Mouse (Mus musculus) thymus, adult 2 months (tissue): Measurements from ENCODE around the gene Fus.

Source experiments
- CTCF ChIP-seq: fragments of 200-500 bp; IDR thresholded peaks from 2 replicates; pipeline ENCODE4 v1.5.1; 2012; ENCODE audit warnings: mild to moderate bottlenecking, control low read depth, low read length, moderate library complexity, borderline replicate concordance; ENCODE audit not compliant: control insufficient read depth, poor library complexity, insufficient read depth; ENCODE audit errors: extremely low read depth
- POLR2A ChIP-seq: fragments of 200-500 bp; IDR thresholded peaks from 2 replicates; pipeline ENCODE4 v1.6.1; 2012; ENCODE audit warnings: mild to moderate bottlenecking, low read length, control low read depth, moderate library complexity; ENCODE audit not compliant: control insufficient read depth, poor library complexity, insufficient read depth; ENCODE audit errors: extremely low read depth

DNA sequence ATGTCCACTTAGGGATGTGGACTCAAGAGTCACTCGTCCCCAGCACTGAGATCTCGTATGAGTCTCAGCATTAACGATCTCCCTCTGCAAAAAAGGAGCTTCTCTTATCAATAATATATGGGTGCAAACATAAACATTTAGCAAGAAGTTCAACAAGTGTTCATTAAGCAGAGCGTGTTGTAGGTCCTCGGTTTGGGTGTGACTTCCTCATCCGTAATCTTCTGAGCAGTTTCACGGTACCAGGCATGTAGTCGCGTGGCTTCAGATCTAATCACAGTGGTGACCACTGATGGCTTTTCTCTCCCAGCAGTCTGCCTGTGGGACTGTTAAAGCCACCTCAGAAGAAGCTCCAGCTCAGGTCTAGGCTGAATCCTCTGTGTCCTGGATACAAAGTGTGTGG, 57.1 kb downstream of the Fus start:
- no peak for TF ChIP-seq CTCF
- TF ChIP-seq POLR2A = no peak
